Mouse (Mus musculus): ENCODE measurements around the gene Plekhg6.

The Plekhg6 gene

DNA sequence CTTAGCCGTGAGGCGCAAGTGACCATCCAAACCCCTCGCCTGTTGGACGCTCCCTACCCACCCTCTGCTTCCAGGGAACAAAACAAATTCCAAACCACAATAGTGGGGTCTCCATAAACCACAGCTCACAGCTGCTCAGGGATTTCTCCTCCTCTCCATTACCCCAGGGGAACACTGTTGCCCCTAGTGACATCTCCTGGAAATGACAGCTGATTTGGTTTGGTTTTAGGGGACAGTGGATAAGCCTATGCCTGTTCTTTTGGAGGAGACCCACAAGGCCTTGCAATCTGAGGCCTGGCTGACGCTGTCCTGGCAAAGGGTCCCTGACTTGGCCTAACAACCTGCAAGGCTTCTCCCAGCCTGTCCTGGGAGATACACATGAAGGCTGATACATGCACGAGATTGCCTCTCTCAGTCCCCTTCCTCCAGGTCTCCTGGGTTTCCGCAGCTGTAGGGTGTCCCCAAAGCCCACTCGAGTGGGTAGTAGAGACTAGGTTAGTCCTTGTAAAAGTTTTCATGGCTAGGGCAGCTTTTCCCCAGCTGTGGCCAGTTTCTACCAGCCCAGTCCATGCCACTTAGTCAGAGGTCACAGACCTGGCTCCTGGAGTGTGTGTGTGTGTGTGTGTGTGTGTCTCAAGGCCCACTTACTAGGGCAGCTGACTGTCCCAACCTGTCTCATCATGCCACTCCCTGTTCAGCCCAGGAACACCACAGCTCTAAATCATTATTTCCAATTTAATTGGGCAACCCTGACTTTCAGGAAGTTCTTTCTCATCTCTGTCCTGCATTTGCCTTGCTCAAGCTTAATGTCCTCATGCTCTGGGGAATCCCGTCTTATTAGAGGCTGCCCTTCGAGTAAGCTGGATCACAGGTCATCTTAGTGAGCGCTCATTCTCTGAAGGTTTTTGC, 4.7 kb upstream of the Plekhg6 start:
- DNase-seq (ENCODE audit: low read depth): no peak

DNA sequence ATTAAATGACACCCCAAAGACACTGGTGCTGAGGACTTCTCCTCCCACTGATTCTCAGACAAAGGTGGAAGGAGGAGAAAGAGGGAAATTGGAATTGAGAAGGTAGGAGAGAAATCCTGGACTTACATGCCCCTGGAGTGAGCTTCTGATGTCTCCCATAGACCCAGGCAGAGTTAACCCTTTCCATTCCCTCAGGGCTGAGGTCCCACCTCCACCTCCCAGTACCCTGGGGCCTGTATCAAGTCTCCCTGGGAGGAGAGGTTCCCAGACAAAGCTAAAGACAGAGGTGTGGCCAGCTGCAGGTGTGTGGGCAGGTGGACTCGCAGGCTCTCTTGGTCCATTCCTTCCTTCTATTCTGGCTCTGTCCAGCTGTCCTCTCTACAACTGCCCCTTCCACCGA, 1.4 kb upstream of the Plekhg6 start:
- no peak for DNase-seq (ENCODE audit: low read depth)

DNA sequence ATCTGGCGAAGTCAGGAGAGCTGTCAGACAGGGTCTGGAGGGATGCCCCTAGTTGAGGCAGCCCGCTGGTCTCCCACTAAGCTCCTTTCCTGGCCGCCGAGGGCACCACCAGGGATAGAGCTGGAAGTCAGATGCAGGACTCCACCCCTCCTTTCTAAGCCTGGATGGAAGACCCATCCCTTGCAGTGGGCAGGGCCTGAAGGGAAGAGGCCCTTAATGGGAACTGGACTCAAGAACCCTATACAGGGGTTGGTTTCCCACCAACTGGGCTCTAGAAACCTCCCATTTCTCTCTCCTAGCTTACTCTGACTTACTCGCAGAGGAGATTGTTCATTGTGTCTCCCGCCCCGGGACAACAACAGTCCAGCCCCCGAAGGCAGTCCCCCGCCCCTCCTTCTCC, 812 bp downstream of the Plekhg6 start:
- DNase-seq (ENCODE audit: low read depth): no peak

DNA sequence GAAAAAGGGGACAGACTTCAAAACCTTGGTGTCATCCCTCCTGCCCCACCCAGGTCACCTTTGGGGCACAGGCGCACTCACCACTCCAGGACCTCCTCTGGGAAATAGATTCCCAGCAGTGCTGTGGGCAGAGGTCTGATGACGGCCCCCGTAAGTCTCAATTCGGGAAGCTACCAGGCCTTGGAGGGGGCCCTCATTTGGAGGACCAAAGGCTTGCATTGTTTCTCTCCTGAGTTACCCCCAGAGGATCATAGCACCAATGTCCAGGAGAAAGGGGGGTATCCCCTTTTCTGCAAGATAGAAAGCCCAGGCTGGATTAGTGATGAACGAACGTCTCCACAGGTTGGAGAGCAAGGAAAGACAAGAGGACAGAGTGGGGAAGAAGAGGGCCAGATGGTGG, 2.0 kb downstream of the Plekhg6 start:
- DNase-seq (ENCODE audit: low read depth): no peak

DNA sequence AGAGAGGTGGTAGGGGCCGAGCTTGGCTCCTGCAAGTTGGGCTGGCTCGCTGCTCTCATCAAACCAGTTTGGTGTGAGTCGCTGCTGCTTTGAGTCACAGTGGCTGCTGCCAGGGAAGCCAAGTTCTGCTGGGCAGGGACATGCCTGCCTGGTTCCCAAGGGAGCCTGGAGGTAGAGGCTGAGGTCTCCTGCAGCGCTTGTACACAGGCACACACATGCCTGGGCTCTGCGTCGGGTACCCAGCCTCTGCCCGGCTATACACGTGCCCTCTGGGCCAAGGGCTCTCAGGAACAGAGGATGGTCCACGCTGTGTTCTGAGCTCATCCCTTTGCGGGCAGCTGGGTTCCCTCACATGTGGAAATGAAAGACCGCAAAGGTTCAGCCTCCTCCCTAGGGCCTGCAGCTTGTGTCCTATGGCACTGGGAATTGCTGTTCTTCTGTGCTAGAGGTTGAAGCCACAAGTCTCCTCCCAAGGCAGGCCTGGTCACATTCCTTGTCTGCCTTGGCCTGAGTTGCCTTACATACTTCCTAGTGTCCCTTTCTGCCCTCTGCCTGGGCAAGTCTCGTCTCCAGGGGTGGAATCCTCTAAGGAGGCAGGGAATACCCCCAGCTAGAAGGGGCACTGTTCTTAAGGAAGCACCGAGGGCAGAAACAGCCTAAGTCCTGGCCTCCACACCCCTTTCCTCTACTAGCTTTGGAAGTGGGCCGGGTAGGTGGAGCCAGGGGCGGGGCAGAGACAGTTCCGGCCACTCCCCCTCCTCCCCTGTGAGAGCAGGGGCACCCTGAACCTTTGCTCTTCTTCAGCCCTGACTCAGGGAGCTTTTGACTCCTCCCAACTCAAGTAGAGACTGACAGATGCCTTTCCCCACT, 2.8 kb downstream of the Plekhg6 start:
- DNase-seq (ENCODE audit: low read depth): peak; percentile 63

DNA sequence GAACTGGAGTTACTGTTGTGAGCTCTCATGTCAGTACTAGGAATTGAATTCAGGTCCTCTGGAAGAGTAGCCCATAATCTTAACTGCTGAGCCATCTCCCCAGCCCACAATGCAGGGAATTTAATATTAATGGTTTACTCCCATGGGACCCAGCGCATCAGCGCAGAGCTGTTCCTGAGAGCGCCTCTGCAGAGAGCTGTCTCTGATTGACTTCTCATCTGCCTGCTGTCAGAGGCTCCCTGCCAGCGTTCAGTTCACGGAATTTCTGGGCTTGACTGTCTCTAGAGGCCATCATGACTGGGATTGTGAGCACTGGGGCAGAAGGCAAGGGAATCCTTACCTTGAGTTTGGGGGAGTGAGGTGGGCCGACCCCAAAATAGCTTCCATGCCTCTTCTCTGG, 3.6 kb downstream of the Plekhg6 start:
- no peak for DNase-seq (ENCODE audit: low read depth)

DNA sequence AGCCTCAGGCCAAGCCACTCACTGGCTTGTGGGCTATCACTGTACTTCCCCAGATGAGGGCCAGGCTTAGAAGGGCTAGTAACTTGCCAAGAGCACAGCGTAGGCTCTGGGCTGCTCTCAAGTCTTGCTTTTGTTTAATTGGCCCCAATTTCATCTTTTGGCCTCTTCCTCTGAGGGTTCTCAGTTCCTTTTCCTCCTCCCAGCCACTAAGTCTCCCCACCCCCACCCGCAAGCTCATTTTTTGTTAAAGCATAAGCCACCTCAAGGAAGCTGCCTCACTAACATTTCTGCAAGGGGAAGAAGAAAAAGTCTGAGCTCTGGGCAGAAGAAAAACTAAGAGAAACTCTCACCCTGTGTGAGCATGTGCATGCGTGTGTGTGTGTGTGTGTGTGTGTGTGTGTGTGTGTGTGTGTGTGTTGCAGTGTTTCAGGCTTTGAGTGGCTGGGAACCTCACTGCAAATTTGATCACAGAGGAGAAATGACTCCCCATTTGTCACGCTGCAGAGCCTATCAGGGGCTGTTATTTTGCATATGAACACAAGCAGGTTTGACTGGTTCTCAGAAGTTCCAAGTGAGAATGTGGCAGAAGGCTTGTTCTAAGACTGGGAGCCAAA, 12.7 kb downstream of the Plekhg6 start:
- DNase-seq (ENCODE audit: low read depth): no peak

DNA sequence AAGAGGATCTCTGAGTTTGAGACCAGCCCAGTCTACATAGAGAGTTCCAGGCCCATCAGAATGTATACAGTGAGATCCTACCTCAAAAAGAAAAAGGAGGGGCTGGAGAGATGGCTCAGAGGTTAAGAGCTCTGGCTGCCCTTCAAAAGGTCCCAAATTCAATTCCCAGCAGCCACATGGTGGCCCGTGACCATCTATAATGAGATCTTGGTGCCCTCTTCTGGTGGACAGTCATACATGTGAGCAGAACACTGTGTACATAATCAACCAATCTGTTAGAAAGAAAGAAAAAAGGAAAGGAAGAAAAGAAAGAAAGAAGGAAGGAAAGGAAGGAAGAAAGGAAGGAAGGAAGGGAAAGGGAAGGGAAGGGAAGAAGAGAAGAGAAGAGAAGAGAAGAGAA, 14.5 kb downstream of the Plekhg6 start:
- DNase-seq (ENCODE audit: low read depth): no peak

DNA sequence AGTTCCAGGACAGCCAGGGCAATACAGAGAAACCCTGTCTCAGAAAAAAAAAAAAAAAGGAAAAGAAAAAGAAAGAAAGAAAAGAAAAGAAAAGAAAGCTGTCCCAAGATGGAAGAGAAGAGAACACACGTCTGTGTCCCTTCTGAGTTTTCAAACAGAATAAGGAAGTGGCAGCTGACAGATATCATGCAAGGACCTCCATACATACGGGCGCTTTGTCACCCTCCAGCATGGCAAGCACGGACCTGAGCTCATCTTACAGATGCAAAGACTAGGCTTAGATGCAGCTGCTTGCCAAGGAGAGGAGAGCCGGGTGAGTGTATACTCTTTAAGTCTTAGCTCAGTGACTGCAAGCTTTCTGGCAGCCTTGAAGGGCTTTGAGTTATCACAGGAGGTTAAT, 15.1 kb downstream of the Plekhg6 start:
- no peak for DNase-seq (ENCODE audit: low read depth)

DNA sequence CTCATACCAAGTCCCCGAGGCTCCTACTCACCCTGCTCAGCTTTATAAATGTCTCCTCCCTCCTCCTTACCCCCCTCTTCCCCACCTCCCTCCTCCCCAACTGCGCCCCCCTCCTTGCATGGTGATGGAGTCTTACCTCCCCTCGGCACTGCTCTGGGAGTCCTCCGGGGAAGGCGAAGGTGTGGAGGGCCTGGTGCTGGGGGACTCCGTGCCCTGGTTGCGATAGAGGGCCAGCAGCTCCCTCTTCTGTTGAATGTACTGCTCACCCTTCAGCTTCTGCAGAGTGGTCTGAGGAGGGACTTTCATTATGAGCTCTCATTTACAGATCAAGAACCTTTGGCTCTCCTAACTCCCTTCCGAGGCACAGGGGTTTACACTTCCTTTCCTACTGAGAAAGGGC, 16.1 kb downstream of the Plekhg6 start:
- no peak for DNase-seq (ENCODE audit: low read depth)

DNA sequence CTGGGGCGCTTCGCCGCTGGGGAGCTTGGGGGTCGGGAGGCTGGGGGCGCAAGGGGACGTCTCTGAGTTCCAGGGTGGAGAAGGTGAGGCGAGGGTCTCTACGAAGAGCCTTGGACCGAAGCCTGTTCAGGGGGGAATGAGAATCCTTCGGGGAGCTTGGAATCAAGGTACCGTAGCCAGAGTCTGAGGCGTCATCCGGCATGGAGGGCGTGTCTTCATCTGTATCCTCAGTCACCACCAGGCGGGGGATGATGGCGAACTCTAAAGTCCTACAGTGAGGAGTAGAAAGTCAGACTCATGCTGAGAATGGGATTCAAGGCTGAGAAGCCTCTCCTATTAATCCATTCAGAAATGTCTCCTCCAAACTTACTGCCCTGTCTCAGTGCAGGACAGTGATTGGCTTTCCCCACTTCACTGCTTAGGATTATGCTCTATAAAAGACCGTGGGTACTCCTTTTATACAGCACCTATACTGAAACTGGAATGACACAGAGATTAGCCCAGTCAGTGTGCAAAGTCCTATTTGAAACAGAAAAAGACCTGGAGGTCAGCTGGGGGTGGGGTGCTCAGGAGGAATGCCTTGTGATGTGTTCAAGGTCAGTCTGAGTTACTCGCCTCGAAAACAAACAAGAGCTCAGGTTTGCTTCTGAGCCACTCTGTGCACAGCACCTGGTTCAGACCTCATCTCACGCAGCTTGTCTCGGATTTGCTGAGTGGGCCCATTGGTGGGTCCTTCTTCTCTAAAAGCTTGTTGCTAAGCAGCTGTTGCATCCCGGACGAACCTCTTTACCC, 16.9 kb downstream of the Plekhg6 start:
- no peak for DNase-seq (ENCODE audit: low read depth)

DNA sequence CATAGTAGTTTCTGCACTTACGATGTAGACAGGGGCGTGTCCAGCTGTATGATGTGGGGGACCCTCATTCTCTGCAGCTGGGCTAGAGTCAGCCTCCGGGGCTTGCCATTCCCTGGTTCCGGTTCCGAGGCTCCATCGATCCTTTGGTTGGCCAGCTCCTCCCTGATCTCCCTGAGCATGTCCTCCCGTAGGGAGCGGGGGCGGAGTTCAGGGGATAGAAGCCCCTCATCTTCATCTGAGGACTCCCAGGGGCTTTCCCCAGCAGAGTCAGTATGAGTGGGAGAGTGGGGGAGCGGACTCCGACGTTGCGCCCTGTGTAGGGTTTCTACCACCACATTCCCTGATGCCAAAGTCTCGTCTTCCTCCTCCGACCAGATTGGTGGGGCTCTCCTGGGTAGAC, 17.6 kb downstream of the Plekhg6 start:
- no peak for DNase-seq (ENCODE audit: low read depth)

DNA sequence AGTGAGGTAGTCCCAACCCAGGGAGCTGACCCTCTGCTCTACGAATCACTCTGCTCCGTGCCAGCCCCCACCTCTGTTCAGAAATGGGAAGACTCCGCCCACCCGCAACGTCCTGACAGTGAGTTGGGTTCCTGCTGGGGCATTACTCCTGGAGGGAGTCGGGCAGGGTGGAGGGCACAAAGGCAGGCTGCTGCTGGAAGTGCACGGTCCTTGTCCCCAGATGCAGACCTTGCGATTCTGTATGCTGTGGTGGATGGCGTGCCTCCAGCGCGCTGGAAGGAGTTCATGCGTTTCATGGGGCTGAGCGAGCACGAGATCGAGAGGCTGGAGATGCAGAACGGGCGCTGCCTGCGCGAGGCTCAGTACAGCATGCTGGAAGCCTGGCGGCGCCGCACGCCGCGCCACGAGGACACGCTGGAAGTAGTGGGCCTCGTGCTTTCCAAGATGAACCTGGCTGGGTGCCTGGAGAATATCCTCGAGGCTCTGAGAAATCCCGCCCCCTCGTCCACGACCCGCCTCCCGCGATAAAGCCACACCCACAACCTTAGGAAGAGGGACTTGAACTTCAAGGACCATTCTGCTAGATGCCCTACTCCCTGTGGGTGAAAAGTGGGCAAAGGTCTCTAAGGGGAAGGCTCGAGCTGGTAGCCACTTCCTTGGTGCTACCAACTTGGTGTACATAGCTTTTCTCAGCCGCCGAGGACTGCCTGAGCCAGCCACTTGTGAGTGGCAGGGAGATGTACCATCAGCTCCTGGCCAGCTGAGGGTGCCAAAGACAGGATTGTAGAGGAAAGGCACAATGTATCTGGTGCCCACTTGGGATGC, 18.9 kb downstream of the Plekhg6 start:
- DNase-seq (ENCODE audit: low read depth): no peak

DNA sequence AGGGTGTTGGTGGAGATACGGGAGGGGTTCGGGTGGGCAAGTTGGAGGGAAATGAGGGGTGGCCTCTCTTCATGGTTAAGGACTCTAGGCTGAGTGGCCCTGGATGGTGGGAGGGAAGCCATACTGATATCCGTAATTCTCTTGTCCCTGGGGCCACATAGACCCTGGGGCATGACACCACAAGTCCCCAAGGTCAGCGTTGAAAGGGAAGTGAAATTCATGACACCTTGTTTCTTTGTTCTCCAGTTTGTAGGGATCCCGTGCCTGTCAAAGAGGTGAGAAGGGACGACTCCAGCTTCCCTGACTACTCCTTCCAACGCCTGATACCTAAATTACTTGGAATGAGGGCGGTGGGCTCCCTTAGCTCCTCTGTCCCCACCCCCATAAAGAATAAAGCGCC, 19.7 kb downstream of the Plekhg6 start:
- DNase-seq (ENCODE audit: low read depth): no peak

DNA sequence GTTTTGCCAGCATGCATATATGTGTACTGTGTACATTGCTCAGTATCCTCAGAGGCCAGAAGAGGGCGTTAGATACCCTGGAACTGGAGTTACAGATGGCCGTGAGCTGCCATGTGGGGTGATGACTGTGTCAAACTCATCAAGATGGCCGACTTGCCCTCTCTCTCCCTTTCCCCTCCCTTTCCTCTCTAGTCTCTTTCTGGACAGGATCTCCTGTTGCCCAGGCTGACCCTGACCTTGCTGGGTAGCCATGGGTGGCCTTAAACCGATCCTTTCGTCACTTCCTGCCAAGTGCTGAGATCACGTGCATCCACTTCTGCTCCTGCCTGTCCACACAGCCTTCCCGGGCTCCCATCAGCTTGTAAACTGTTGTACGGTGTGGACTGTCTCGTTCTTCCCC, 20.6 kb downstream of the Plekhg6 start:
- DNase-seq (ENCODE audit: low read depth): no peak

DNA sequence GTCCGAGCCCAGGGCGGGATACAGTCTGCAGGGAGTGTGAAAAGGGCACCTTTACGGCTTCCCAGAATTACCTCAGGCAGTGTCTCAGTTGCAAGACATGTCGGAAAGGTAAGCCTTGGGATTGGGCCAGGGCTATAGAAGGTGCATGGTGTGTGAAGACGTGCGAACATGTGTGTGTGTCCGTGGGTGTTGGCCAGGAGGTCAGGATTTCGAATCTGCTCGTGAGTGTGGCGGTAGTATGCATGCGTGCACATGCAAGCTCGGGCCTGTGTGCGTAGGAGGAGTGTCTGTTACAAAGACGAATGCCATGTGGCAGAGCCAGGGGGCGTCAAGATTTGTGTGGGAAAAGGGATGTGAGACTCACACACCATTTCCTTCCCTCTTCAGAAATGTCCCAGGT, 23.3 kb downstream of the Plekhg6 start:
- DNase-seq (ENCODE audit: low read depth): no peak

DNA sequence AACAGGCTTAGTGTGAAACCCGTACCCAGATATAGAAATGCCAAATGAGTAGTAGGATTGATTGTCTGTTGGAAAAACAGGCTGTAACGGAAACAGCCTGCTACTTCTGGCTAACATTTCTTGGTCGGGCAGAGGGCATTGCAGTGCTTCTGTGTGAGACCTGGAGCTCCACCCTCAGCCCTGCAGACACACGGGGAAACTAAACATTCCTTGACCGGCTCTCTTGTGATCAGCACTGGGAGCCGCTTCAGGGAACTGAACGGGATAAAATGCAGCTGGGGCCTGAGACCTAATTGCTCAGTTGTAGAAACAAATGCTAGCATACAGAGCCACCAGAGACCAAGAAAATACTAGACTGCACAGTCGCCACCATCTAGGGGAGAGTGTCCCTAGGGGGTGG, 24.3 kb downstream of the Plekhg6 start:
- no peak for DNase-seq (ENCODE audit: low read depth)

DNA sequence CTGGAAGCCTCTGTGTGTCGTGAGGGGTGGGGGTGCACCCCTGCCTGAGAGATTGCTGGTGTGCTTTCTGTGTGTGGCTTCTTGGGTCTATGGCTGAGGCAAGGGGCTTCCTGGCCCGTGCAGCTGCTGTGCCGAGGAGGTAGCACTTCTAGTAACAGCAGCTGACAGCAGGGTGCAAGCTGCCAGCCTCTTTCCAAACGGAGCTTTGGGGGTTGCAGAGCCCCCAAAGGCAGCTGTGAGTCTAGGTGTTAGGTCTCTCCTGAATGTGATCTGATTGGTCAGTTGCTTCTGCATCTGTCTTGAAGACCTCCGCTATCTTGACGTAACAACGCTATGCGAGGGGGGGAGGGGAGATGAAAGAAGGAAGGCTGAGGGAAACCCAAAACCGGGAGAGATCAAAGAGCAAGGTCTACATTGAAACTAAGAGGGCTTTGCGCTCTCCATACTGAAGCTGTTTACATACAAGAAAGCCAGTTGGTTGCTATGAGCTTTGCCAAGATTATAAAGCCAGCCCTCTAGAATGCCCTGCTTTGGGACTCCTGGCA, 25.3 kb downstream of the Plekhg6 start:
- no peak for DNase-seq (ENCODE audit: low read depth)

DNA sequence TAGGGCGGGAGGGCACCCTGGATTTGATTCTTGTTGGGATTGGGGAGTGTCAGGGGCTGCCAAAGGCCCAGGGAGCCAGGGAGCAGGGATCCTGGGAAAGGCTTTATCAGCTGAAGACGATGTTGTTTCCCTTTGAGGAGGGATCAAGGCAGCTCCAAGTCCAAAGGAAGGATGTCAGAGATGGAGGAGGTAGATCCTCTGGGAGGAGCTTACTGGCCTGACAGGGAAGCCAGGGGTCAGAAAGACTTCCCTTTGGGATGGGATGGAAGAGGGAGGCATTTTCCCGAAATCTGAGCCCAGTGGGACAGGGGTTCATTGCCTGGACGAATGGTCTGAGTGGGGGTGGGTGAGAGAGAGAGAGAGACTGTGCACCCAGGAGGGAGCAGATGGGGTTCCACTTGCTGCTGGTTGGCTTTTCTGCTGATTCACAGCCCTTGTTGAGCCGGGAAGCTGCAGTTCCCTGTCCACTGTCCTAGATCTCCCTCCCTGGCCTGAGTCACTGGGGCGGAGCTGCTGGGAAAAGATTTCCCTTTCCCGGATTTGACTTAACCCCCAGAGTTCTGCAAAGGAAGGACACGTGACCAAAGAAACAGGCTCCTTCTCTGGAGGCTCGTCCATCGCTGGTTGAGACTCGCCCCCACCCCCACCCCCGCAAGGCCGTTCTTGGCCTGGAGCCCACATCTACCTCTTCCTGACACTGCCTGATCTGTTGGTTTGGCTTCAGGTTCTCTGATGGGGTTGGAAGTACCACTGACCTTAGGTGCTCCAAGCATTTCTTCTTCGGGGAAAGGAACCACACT, 26.0 kb downstream of the Plekhg6 start:
- DNase-seq (ENCODE audit: low read depth): peak; percentile 80

DNA sequence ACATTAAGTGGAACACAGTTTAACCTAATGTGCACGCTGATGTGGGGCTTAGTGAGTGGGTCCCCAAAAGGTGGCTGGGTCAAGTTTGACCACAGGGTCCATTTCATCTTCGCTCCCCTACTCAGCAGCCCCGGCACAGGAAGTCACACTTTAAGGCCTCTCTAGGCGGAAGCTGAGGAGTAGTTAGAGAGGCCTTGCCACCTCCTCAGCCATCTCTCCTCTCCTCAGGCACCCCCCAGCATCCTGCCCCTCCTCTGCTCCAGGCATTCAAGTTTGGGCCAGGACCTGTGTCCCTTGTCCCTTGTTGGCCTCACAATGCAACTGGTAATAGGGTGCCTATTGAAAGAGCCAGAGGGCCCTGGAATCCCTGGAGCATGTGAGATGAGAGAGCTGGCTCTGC, 26.9 kb downstream of the Plekhg6 start:
- DNase-seq (ENCODE audit: low read depth): no peak
